Mouse (Mus musculus) thymus, adult 2 months (tissue): ENCODE data around the gene Lgr4. TPM values are rescaled to one million over a fixed set of nuclear protein-coding genes. Genes with fewer than 3 reads are reported as not detected.

ENCODE experiments used
- DNase-seq: peaks from one replicate; pipeline ENCODE4 v3.0.0; 2021
- H3K27ac ChIP-seq: fragments of 200-500 bp; 2 replicates; pipeline ENCODE4 v1.5.1; 2012; ENCODE audit warnings: low read length, control low read depth; ENCODE audit not compliant: control insufficient read depth, insufficient read depth
- H3K27me3 ChIP-seq: fragments of 200-500 bp; 2 replicates; pipeline ENCODE4 v1.6.1; 2012; ENCODE audit warnings: mild to moderate bottlenecking, low read length, moderate library complexity, mixed read lengths; ENCODE audit not compliant: control insufficient read depth, insufficient read depth
- H3K36me3 ChIP-seq: fragments of 200-500 bp; 2 replicates; pipeline ENCODE4 v1.6.1; 2012; ENCODE audit warnings: mild to moderate bottlenecking, low read length, moderate library complexity; ENCODE audit not compliant: control insufficient read depth, insufficient read depth
- H3K4me1 ChIP-seq: fragments of 200-500 bp; replicated peaks from 2 replicates; pipeline ENCODE4 v1.6.1; 2012; ENCODE audit warnings: low read length; ENCODE audit not compliant: control insufficient read depth, insufficient read depth
- H3K4me3 ChIP-seq: fragments of 200-500 bp; 2 replicates; pipeline ENCODE4 v1.5.1; 2012; ENCODE audit warnings: mild to moderate bottlenecking, low read length, control low read depth, moderate library complexity; ENCODE audit not compliant: control insufficient read depth, insufficient read depth
- CTCF ChIP-seq: fragments of 200-500 bp; IDR thresholded peaks from 2 replicates; pipeline ENCODE4 v1.5.1; 2012; ENCODE audit warnings: mild to moderate bottlenecking, control low read depth, low read length, moderate library complexity, borderline replicate concordance; ENCODE audit not compliant: control insufficient read depth, poor library complexity, insufficient read depth; ENCODE audit errors: extremely low read depth
- POLR2A ChIP-seq: fragments of 200-500 bp; IDR thresholded peaks from 2 replicates; pipeline ENCODE4 v1.6.1; 2012; ENCODE audit warnings: mild to moderate bottlenecking, low read length, control low read depth, moderate library complexity; ENCODE audit not compliant: control insufficient read depth, poor library complexity, insufficient read depth; ENCODE audit errors: extremely low read depth
- WGBS: fragments of 180-500 bp; shearing (Covaris S2); methylation state at CpG from one replicate; pipeline ENCODE4 v1.1.7; 2018; 5-methylcytosine and 5-hydroxymethylcytosine counted together
- polyA plus RNA-seq: library from polyadenylated mRNA; depleted of rRNA; stranded (reverse); fragments of >200 nt; gene quantifications from 2 replicates; pipeline ENCODE4 v1.2.3, GENCODE M21; 2012

Lgr4 gene
- polyA plus RNA-seq, 1 experiment = 7.2 TPM

GRCm38 (mm10) chr2:109890597-109890996 lies 26.9 kb upstream of the Lgr4 start, which contains the start of gene Lin7c:
Lin7c (plus strand) TSS chr2:109890853.
- H3K27ac ChIP-seq = no peak within 1 kb of the TSS
- TF ChIP-seq POLR2A (peak; percentile 68), CTCF (no peak)
- DNase-seq = peak; percentile 87
- WGBS = under 1% methylated on average over 42 of the region's 42 CpGs
- peak within 1 kb of the TSS; percentile 86 for H3K4me3 ChIP-seq
- peaks cover 13% of the 10 kb centered on the region for H3K36me3 ChIP-seq
- no peaks in the 10 kb centered on the region for H3K4me1 ChIP-seq
- no peaks in the 10 kb centered on the region for H3K27me3 ChIP-seq

GRCm38 (mm10) chr2:109891031-109891430 lies 26.4 kb upstream of the Lgr4 start:
- no peak for DNase-seq
- no peak for TF ChIP-seq POLR2A
- no peak for TF ChIP-seq CTCF
- peaks cover 17% of the 10 kb centered on the region for H3K36me3 ChIP-seq
- peak overlapping the region; percentile 86 for H3K4me3 ChIP-seq
- no peak overlapping the region for H3K27ac ChIP-seq
- WGBS = under 1% methylated on average over 34 of the region's 34 CpGs
- no peaks in the 10 kb centered on the region for H3K4me1 ChIP-seq
- no peaks in the 10 kb centered on the region for H3K27me3 ChIP-seq

GRCm38 (mm10) chr2:109891471-109891870 lies 26.0 kb upstream of the Lgr4 start:
- Histone ChIP-seq H3K4me3 (peak overlapping the region; percentile 86), H3K27me3 (no peaks in the 10 kb centered on the region), H3K27ac (no peak overlapping the region), H3K36me3 (peaks cover 22% of the 10 kb centered on the region), H3K4me1 (no peaks in the 10 kb centered on the region)
- 39% methylated on average over 4 of the region's 4 CpGs for WGBS
- TF ChIP-seq CTCF (no peak), POLR2A (no peak)
- no peak for DNase-seq

GRCm38 (mm10) chr2:109896311-109896710 lies 21.1 kb upstream of the Lgr4 start:
- 80% methylated on average over 7 of the region's 7 CpGs for WGBS
- no peak for DNase-seq
- H3K27me3 ChIP-seq = no peaks in the 10 kb centered on the region

GRCm38 (mm10) chr2:109902869-109903268 lies 14.6 kb upstream of the Lgr4 start:
- no peak overlapping the region for H3K27ac ChIP-seq
- WGBS = 92% methylated on average over 7 of the region's 7 CpGs
- TF ChIP-seq POLR2A (no peak), CTCF (no peak)

More at GRCm38 (mm10) chr2:109896311-109896710, 21.1 kb upstream of the Lgr4 start:
- Histone ChIP-seq H3K36me3 (peaks cover 60% of the 10 kb centered on the region), H3K27ac (no peak overlapping the region), H3K4me1 (no peaks in the 10 kb centered on the region), H3K4me3 (no peak overlapping the region)
- TF ChIP-seq CTCF (no peak), POLR2A (no peak)

GRCm38 (mm10) chr2:109904171-109904821 lies 13.2 kb upstream of the Lgr4 start:
- no peaks in the 10 kb centered on the region for H3K27me3 ChIP-seq
- 1% methylated on average over 7 of the region's 7 CpGs for WGBS
- no peak for TF ChIP-seq CTCF
- H3K4me3 ChIP-seq = no peak overlapping the region
- no peaks in the 10 kb centered on the region for H3K4me1 ChIP-seq
- peak; percentile 81 for DNase-seq
- peaks cover 22% of the 10 kb centered on the region for H3K36me3 ChIP-seq
- H3K27ac ChIP-seq = no peak overlapping the region

More at GRCm38 (mm10) chr2:109902869-109903268, 14.6 kb upstream of the Lgr4 start:
- Histone ChIP-seq H3K27me3 (no peaks in the 10 kb centered on the region), H3K4me1 (no peaks in the 10 kb centered on the region), H3K36me3 (peaks cover 35% of the 10 kb centered on the region), H3K4me3 (no peak overlapping the region)
- no peak for DNase-seq
